Mouse (Mus musculus) urinary bladder, adult 2 months (tissue): ENCODE results near the gene Gm20388. TPM values are rescaled to one million over a fixed set of nuclear protein-coding genes. Genes with fewer than 3 reads are reported as not detected.

Source experiments
- DNase-seq: peaks from one replicate; pipeline ENCODE4 v3.0.0; 2022; ENCODE audit warnings: low spot score
- polyA plus RNA-seq: library from polyadenylated mRNA; depleted of rRNA; stranded (reverse); fragments of >200 nt; gene quantifications from 2 replicates; pipeline ENCODE4 v1.2.3, GENCODE M21; 2012

The Gm20388 gene
- polyA plus RNA-seq, 1 experiment = 50.2 TPM

- no peak for DNase-seq
Observed at GRCm38 (mm10) chr8:124282878-124283630, 4372.4 kb downstream of the Gm20388 start.

- DNase-seq = no peak
Observed at GRCm38 (mm10) chr8:124283644-124284332, 4373.1 kb downstream of the Gm20388 start.

GRCm38 (mm10) chr8:124284333-124284711, 4373.7 kb downstream of the Gm20388 start:
- no peak for DNase-seq

- no peak for DNase-seq
Observed at GRCm38 (mm10) chr8:124284984-124285576, 4374.4 kb downstream of the Gm20388 start.

- no peak for DNase-seq
Observed at GRCm38 (mm10) chr8:124286461-124287124, 4376.0 kb downstream of the Gm20388 start.

- no peak for DNase-seq
Observed at GRCm38 (mm10) chr8:124288215-124288864, 4377.7 kb downstream of the Gm20388 start.

- no peak for DNase-seq
Observed at GRCm38 (mm10) chr8:124289481-124290050, 4378.9 kb downstream of the Gm20388 start.

- DNase-seq = no peak
Observed at GRCm38 (mm10) chr8:124290911-124291691, 4380.5 kb downstream of the Gm20388 start.

- no peak for DNase-seq
Observed at GRCm38 (mm10) chr8:124291693-124292092, 4381.1 kb downstream of the Gm20388 start.

GRCm38 (mm10) chr8:124292965-124293364, 4382.3 kb downstream of the Gm20388 start:
- no peak for DNase-seq

GRCm38 (mm10) chr8:124294425-124294824, 4383.8 kb downstream of the Gm20388 start:
- no peak for DNase-seq

- DNase-seq = no peak
Observed at GRCm38 (mm10) chr8:124294900-124295299, 4384.3 kb downstream of the Gm20388 start.

- no peak for DNase-seq
Observed at GRCm38 (mm10) chr8:124295357-124295756, 4384.7 kb downstream of the Gm20388 start.

GRCm38 (mm10) chr8:124301512-124301911, 4390.9 kb downstream of the Gm20388 start:
- no peak for DNase-seq

- no peak for DNase-seq
Observed at GRCm38 (mm10) chr8:124301935-124302555, 4391.4 kb downstream of the Gm20388 start.

GRCm38 (mm10) chr8:124303211-124303902, 4392.7 kb downstream of the Gm20388 start:
- no peak for DNase-seq

GRCm38 (mm10) chr8:124304141-124304540, 4393.5 kb downstream of the Gm20388 start:
- no peak for DNase-seq

GRCm38 (mm10) chr8:124306574-124306973, 4395.9 kb downstream of the Gm20388 start:
- no peak for DNase-seq

GRCm38 (mm10) chr8:124307700-124308099, 4397.1 kb downstream of the Gm20388 start:
- DNase-seq = no peak
